Mouse (Mus musculus) layer of hippocampus, adult 18-20 months (tissue): ENCODE data around the gene Bcl6b. TPM values are rescaled to one million over a fixed set of nuclear protein-coding genes. Genes with fewer than 3 reads are reported as not detected.

Source experiments
- DNase-seq, 2 experiments: peaks; one replicate each; pipeline ENCODE4 v3.0.0; 2022; ENCODE audit warnings: low spot score in 2 of 2
- total RNA-seq, 2 experiments: library from RNA; stranded (reverse); gene quantifications; 2 replicates each; pipeline ENCODE4 v1.2.3; 2021

Gene Bcl6b
- total RNA-seq, 2 experiments from 2014 or later = 0.92 to 1.1 TPM

- peak in 1 of 2 experiments; percentile 49 for DNase-seq
Observed at GRCm38 (mm10) chr11:70213736-70214135, 15.9 kb downstream of the Bcl6b start.

GRCm38 (mm10) chr11:70212896-70213295, 16.7 kb downstream of the Bcl6b start:
- DNase-seq = peak in 1 of 2 experiments; percentile 87

- DNase-seq = no peak
Observed at GRCm38 (mm10) chr11:70212423-70212822, 17.2 kb downstream of the Bcl6b start, which contains the start of gene Slc16a11. Gene Slc16a11 (plus strand): TSS chr11:70212752.

GRCm38 (mm10) chr11:70211972-70212371, 17.6 kb downstream of the Bcl6b start:
- no peak for DNase-seq

GRCm38 (mm10) chr11:70210681-70211080, 18.9 kb downstream of the Bcl6b start:
- DNase-seq = no peak

- DNase-seq = no peak
Observed at GRCm38 (mm10) chr11:70208778-70209388, 20.7 kb downstream of the Bcl6b start.

- DNase-seq = no peak
Observed at GRCm38 (mm10) chr11:70207283-70207682, 22.3 kb downstream of the Bcl6b start.

GRCm38 (mm10) chr11:70206801-70207200, 22.8 kb downstream of the Bcl6b start:
- no peak for DNase-seq

GRCm38 (mm10) chr11:70201691-70202090, 27.9 kb downstream of the Bcl6b start:
- peak in 1 of 2 experiments; percentile 80 for DNase-seq

- no peak for DNase-seq
Observed at GRCm38 (mm10) chr11:70200036-70200608, 29.5 kb downstream of the Bcl6b start.

GRCm38 (mm10) chr11:70199107-70199506, 30.5 kb downstream of the Bcl6b start:
- no peak for DNase-seq

GRCm38 (mm10) chr11:70198332-70198731, 31.3 kb downstream of the Bcl6b start:
- no peak for DNase-seq

GRCm38 (mm10) chr11:70193354-70194285, 36.0 kb downstream of the Bcl6b start:
- no peak for DNase-seq

GRCm38 (mm10) chr11:70192157-70192556, 37.4 kb downstream of the Bcl6b start:
- DNase-seq = no peak

- DNase-seq = no peak
Observed at GRCm38 (mm10) chr11:70191188-70191587, 38.4 kb downstream of the Bcl6b start.

GRCm38 (mm10) chr11:70189319-70190134, 40.1 kb downstream of the Bcl6b start:
- no peak for DNase-seq

- DNase-seq = no peak
Observed at GRCm38 (mm10) chr11:70185120-70185519, 44.5 kb downstream of the Bcl6b start.

- no peak for DNase-seq
Observed at GRCm38 (mm10) chr11:70180496-70180895, 49.1 kb downstream of the Bcl6b start.

GRCm38 (mm10) chr11:70179401-70179800, 50.2 kb downstream of the Bcl6b start:
- peak; percentile 3 to 12 for DNase-seq

GRCm38 (mm10) chr11:70178756-70179155, 50.8 kb downstream of the Bcl6b start:
- no peak for DNase-seq

GRCm38 (mm10) chr11:70178311-70178710, 51.3 kb downstream of the Bcl6b start:
- no peak for DNase-seq
